Mouse (Mus musculus) spleen, postnatal 4 days (tissue): ENCODE data around the gene Top3b.
A peak's percentile ranks its signal among the peaks of the same experiment; 100 is the strongest.
"Not testable (repeated sequence)": the region's sequence is repeated elsewhere in the genome, so short reads cannot be mapped to it uniquely, and the experiment has no call there.

Experiments
- DNase-seq, 2 experiments: peaks; one replicate each; pipeline ENCODE4 v3.0.0; 2022; ENCODE audit warnings: low spot score in 2 of 2

Top3b gene

DNA sequence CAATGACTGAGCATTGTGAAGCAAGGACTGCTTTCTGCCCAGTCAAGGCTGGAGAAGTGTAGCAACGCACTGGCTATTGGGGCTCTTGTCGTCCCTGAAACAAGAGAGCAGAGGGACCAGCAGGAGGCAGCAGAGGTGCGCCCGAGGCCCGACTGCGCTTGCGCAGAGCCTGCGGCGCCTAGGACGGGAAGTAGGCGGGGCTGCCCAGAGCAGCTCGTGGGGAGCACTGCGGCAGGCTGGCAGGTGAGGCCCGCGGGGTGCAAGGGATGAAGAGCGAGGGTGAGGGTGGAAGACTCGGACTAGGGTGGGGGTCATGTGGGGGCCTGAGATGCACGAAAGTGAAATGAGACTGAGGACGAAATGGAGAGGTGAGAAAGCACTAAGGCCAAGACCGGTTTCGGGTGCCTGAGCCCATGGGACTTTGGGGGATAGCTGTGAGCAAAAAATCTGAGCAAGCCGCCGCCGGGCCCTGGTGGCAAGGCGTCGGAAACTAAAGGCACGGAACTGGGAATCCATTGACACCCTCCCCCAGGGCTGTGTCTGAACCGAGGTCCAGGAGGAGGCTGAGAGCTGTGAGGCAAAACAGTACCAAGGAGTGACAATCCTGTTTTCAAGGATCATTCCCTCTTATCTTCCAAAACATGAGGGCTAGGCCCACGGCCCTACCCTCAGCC, 26.0 kb downstream of the Top3b start, which contains the start of gene Ppm1f:
TSS of gene Ppm1f (plus strand) at position 88 of the 674 bp plus-strand sequence.
- DNase-seq, result peak; percentile 95 to 99

GRCm38 (mm10) chr16:16897056-16897584, 26.6 kb downstream of the Top3b start:
- DNase-seq, result no peak

DNA sequence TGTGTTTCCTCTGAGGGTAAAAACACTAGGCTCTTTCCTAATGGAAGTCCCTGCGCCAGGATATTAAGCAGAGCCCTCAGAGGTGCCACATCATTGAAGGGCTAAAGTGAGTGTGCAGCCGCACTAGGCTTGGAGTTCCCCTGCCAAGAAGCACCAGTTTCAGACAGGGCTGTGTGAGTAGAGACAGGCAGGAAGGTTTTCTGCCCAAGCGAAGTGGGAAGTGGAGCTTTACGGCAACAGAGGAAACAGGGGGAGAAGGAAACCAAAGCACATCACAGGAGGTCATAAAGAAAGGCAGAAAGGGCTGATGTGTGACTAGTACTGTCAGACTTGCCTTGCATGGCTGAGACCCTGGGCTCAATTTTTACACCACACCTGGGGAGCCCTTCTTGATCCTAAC, 31.8 kb downstream of the Top3b start:
- no peak for DNase-seq

DNA sequence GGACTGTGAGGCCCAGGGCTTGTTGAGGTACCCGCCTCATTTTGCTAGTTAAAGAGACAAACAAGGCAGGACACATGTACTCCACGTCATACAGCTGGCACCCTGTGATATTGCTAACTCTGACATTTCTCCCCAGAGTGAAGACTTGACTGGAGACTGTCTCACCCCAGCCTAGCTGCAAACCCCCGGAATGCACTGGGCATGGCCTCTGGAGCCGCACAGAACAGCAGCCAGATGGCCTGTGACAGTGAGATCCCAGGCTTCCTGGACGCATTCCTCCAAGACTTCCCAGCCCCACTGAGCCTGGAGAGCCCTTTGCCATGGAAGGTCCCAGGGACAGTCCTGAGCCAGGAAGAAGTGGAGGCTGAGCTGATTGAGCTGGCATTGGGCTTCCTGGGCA, 32.7 kb downstream of the Top3b start:
- DNase-seq, result no peak

DNA sequence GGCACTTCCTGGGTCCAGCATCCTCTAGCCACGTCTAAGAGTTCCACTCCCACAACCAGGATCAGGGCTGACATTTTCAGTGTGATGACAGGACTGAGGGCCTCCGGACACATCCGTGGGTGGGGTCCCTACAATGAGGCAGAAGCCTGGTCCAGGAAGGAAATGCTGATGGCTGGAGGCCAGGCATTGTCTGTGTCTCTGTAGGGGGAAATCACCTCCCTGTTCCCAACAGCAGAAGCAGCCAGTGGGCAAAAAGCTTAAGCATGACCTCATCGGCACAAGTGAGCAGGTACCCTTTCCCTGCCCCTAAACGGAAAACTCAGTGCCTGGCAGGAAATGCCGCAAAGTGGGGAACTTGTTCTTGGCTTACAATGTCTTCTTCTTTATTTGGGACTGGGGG, 37.3 kb downstream of the Top3b start:
- no peak for DNase-seq

DNA sequence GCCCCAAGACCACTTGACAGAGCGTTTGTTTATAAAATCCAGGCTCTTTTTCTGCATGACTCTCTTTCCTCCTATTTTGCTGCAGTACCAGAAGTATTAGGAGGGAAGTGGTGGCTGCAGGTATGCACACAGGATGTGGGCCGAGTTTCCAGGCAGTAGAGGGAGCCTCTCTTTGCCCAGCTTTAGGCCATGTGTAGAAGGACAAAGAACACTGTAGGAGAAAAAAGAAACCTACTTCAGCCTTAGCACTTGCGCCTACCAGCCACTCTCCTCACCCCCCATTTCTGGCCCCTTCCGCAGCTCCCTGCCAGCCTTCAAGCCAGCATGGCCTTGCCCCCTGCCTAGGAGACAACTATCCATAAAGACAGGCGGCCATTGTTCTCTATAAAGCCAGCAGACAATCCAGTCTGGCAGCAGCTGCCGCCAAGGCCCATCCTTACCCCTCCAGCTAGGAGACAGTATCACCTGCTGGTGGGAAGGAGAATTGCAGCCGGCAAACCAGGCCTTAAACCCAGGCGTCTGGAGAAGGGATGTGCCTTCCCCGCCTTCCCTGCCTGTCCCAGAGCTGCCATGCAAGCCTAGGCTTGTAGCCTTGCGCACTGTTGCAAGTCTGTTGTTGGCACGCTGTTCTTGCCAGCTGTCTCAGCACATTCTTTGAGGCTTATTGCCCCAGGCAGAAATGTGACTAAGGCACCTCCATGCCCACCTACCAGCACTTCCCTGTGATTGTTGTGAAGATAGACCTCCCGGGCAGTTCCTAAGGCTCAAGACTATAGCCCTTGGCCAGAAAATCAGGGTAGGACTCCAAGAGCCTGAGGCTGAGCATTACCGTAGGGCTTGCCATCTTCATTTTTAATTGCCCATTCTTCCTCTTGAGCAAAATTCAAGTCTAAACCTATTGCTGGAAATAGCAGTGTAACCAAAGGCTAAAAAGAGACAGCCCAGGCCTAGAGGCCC, 41.4 kb downstream of the Top3b start:
- DNase-seq, result peak; percentile 74 to 87

- no peak for DNase-seq
These were observed 42.9 kb downstream of the Top3b start for GRCm38 (mm10) chr16:16913440-16913839.

DNA sequence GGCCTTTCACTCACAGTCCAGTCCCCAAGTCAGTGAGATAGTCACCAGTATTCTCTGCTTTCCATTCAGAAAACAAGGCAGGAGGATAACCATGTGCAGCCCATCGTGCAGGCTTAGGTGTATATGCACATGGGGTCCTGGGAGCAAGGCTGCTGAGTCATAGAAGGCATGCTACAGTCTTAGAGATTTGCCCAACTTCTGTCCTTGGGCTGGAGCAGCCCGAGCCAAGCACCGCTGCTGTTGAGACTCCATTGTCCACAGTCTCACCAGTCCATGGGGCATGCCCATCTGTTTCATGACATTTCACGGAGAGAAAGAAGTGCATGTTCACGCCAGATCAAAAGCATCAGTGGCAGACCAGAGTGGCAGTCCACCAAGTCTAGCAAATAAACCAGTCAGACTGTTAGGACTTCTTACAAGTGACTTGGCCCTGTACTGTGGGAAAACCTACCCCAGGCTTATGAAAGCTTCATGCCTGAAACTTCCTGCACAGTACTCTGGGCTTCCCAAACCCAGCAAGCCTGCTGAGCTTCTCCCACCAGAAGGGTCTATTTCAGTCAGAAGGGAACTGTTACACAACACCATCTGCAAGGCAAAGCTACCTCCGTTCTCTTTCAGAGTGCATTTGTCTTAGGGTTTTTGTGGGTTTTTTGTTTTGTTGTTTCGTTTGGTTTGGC, 48.0 kb downstream of the Top3b start:
- DNase-seq, result no peak

- no peak for DNase-seq
These were observed 50.5 kb downstream of the Top3b start for GRCm38 (mm10) chr16:16921021-16921435.

GRCm38 (mm10) chr16:16924481-16924880, 53.9 kb downstream of the Top3b start:
- no peak for DNase-seq

DNA sequence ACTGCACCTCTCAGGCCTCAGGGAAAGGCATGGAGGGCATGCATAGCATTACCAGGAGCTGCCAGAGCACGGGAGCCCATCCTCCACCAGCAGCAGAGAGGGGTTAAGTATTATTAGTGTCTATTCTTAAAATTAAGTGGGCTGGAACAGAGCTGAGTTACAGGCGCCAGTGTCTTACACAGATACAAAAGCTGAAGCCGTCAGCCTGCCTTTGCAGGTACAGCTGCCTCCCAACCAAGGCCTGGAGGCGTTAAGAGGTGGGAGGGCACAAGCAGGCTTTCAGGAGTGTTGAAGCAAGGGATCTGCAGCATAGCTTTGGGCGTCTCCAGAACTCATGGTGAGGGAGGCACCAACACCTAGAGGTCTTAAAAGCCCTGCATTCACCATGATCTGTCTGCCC, 56.0 kb downstream of the Top3b start:
- DNase-seq, result no peak

- DNase-seq, result not testable (repeated sequence)
These were observed 58.4 kb downstream of the Top3b start for GRCm38 (mm10) chr16:16928908-16929307.

- DNase-seq, result peak in 1 of 2 experiments; percentile 52
These were observed 59.8 kb downstream of the Top3b start for GRCm38 (mm10) chr16:16930326-16930725.

- peak in 1 of 2 experiments; percentile 56 for DNase-seq
These were observed 60.3 kb downstream of the Top3b start for GRCm38 (mm10) chr16:16930810-16931296.

DNA sequence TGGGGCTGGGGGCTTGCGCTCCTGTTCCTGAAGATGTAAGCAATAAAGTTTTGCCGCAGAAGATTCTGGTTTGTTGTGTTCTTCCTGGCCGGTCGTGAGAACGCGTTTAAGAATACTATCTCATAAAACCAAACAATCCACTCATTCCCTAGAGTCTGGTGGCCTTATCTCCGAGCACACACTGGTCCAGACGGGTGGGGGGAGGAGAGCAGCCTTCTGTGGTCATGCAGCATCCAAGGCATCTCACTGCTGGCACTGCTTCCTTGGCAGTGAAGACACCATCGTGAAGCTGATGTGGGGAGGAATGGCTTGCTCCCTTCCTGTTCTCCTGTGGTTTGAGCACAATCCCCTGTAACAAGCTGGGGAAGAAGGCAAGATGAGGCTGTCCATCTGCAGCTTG, 69.0 kb downstream of the Top3b start:
- no peak for DNase-seq

DNA sequence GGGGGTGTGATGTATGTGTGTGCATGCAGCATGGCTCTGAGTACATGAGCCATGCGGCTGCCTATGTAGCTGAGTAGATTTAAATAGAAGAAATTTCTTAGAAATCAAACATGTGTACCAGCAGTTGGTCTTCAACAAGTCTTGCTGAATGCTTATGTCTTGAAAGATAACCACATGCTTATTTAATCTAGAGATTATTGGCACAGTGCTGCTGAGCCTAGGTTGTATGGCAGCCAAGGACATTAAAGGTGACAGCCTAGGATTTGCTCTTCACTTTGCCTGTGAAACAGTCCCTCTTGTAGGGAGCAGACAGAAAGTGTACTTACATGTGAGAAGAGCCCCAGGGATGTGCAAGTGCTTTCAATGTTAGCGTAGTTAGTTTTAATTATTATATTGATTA, 70.5 kb downstream of the Top3b start:
- no peak for DNase-seq
